Mouse (Mus musculus) liver, postnatal 0 days (tissue): ENCODE data around the gene Dnajc19.

ENCODE experiments used
- CTCF ChIP-seq: sonication (generic); IDR thresholded peaks from 2 replicates; pipeline ENCODE4 v1.5.1; 2016; ENCODE audit warnings: antibody characterized with exemption, low read depth
- EP300 ChIP-seq: IDR thresholded peaks from 2 replicates; pipeline ENCODE4 v1.6.1; 2016; ENCODE audit warnings: antibody characterized with exemption, low read depth, mild to moderate bottlenecking

DNA sequence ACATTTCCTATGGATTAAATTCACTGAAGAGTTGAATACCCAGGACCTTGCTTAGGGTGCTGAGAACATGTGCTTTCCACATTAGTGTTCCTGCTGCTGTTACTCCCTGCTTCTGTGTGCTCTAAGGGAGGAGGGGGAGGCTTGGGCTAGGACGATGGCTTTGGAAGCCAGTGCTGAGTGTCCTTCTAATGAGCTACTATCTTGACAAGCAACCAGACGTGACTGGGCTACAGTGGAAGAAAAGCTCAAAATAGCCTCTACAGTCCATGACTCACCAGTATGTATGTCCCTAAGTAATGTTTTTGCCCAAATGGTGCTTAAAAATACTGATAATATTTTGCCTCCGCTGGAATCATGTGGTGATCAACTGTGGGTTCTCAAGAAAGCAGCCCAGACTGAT is 26.5 kb upstream of the Dnajc19 start:
- TF ChIP-seq CTCF, result no peak
- no peak for TF ChIP-seq EP300
